Mouse (Mus musculus): Measurements from ENCODE around the gene Lamtor4.

GRCm38 (mm10) chr5:138268980-138269379 lies 13.7 kb downstream of the Lamtor4 start:
- TF ChIP-seq CTCF (IDR thresholded peaks at IDR 0.05) (no peak), EP300 (IDR thresholded peaks at IDR 0.05) (no peak)

Data from lung, postnatal 0 days (tissue).